Mouse (Mus musculus): ENCODE results near the gene Gria1.

- TF ChIP-seq CTCF (IDR thresholded peaks at IDR 0.05; ENCODE audit: control insufficient read depth, insufficient read depth, insufficient read length) (no peak), MAX (IDR thresholded peaks at IDR 0.05) (no peak), MYOG (IDR thresholded peaks at IDR 0.05; ENCODE audit: control insufficient read depth, extremely low read depth, insufficient read length) (no peak), FOSL1 (IDR thresholded peaks at IDR 0.05; ENCODE audit: insufficient read depth, low read length, poor library complexity, severe bottlenecking) (no peak), USF1 (IDR thresholded peaks at IDR 0.05; ENCODE audit: low read depth) (no peak)
Observed at GRCm38 (mm10) chr11:57145704-57146103, 134.5 kb downstream of the Gria1 start.
